Mouse (Mus musculus) cerebellum, postnatal 4 days (tissue): ENCODE data around the gene Tmem184b.

Experiments
- DNase-seq, 2 experiments: peaks; one replicate each; pipeline ENCODE4 v3.0.0; 2022; ENCODE audit warnings: low spot score in 2 of 2, mixed read lengths in 1 of 2

Gene Tmem184b

DNA sequence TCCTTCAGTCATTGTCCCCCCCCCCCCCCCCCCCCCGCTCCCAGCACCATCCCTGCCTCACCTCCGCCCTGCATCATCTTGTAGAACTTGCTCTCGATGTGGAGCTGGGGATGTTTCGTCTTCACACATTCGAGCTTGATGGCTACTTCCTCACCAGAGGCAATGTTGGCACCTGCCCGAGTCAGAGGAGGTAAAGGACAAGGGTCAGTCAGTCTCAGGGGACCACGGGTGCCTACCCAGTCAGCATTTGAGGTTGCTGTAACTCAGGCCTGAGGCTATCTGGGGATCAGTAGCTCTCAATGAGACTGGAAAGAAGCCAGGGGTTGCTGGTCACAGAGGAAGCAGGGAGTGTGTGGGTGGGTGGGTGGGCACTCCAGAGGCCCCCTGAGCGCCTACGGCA lies 26.6 kb upstream of the Tmem184b start:
- no peak for DNase-seq

- DNase-seq = no peak
Observed at GRCm38 (mm10) chr15:79429527-79429926, 26.2 kb upstream of the Tmem184b start.

DNA sequence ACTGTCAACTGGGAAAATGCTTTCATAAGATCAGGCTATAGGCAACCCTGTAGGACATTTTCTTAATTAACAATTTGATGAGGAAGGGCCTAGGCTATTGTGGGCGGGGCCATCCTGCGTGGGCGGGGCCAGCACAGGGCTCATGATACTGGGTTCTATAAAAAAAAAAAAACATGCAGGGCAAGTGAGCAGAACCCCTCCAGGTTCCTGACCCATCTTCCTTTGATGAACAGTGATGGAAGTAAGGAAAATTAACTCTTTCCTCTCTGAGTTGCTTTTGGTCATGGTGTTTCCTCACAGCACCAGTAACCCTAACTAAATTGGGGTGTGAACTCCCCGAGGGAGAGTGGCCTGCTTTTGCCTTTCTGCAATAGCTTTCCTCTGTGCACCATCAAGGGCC lies 25.2 kb upstream of the Tmem184b start:
- no peak for DNase-seq

GRCm38 (mm10) chr15:79427516-79427915 lies 24.1 kb upstream of the Tmem184b start:
- DNase-seq = no peak

GRCm38 (mm10) chr15:79425516-79425915 lies 22.1 kb upstream of the Tmem184b start:
- no peak for DNase-seq

- no peak for DNase-seq
Observed at GRCm38 (mm10) chr15:79424602-79425001, 21.2 kb upstream of the Tmem184b start.

- no peak for DNase-seq
Observed at GRCm38 (mm10) chr15:79422715-79423243, 19.4 kb upstream of the Tmem184b start.

- no peak for DNase-seq
Observed at GRCm38 (mm10) chr15:79418677-79419076, 15.3 kb upstream of the Tmem184b start.

GRCm38 (mm10) chr15:79418265-79418664 lies 14.9 kb upstream of the Tmem184b start:
- DNase-seq = no peak

DNA sequence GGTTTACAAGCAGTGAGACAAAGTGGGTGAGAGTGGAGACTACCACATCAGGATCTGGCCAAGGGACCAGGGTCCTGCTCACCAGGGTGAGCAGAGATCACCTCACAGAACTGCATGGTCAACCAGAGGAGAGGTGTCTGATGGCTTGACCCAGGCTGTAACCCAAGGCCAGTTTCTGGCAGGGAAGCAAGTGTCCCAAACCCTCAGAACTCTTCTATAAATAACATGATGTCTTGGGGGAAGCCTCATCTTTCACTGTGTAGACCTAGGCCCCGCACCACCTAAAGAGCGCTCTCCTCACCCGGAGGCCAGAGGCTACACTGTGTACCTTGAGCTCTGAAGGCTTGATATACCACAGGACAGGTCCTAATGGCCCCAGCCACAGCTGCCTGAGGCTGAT lies 14.0 kb upstream of the Tmem184b start:
- no peak for DNase-seq

GRCm38 (mm10) chr15:79416460-79417085 lies 13.2 kb upstream of the Tmem184b start:
- no peak for DNase-seq

- no peak for DNase-seq
Observed at GRCm38 (mm10) chr15:79414513-79414912, 11.1 kb upstream of the Tmem184b start.

GRCm38 (mm10) chr15:79413802-79414201 lies 10.4 kb upstream of the Tmem184b start:
- DNase-seq = no peak

DNA sequence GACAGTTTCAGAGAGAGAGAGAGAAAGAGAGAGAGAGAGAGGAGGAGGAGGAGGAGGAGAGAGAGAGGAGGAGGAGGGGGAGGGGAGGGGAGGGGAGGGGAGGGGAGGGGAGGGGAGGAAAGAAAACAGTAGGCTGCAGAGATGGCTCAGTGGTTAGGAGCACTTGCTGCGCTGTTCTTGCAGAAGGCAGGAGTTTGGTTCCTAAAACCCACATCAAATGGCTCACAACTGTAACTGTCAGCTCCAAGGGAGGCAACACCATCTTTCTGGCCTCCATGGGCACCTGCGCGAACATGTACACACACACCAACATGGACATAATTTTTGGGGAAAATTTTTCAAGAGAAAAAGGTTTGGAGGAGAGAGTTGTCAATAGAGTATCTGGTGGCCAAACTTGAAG lies 9.8 kb upstream of the Tmem184b start:
- DNase-seq = no peak

- DNase-seq = no peak
Observed at GRCm38 (mm10) chr15:79411363-79412065, 8.1 kb upstream of the Tmem184b start.

GRCm38 (mm10) chr15:79409077-79409573 lies 5.8 kb upstream of the Tmem184b start:
- DNase-seq = no peak

- no peak for DNase-seq
Observed at GRCm38 (mm10) chr15:79406564-79406963, 3.2 kb upstream of the Tmem184b start.

- no peak for DNase-seq
Observed at GRCm38 (mm10) chr15:79404277-79404676, 908 bp upstream of the Tmem184b start.

- DNase-seq = no peak
Observed at GRCm38 (mm10) chr15:79403763-79404210, 418 bp upstream of the Tmem184b start.

- no peak for DNase-seq
Observed at GRCm38 (mm10) chr15:79402176-79402575, 1.2 kb downstream of the Tmem184b start.

DNA sequence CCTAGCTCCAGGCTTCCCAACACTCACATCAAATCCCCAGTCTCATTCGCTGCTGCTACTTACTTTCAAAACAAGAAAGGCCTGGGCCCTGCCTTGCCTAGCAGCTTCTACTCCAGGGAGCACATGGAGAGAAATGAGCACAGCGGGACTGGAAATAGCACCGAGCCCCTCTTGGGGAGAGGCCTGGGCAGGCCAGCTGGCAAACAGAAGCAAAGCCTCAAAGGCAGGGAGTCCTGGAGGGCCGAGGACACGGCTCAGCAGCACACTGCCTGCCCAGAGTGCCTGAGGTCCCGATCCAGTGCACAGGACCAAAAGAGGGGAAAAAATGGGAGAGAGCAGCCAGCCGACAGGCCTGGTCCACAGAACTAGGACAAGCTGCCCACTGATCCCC lies 2.4 kb downstream of the Tmem184b start:
- no peak for DNase-seq

DNA sequence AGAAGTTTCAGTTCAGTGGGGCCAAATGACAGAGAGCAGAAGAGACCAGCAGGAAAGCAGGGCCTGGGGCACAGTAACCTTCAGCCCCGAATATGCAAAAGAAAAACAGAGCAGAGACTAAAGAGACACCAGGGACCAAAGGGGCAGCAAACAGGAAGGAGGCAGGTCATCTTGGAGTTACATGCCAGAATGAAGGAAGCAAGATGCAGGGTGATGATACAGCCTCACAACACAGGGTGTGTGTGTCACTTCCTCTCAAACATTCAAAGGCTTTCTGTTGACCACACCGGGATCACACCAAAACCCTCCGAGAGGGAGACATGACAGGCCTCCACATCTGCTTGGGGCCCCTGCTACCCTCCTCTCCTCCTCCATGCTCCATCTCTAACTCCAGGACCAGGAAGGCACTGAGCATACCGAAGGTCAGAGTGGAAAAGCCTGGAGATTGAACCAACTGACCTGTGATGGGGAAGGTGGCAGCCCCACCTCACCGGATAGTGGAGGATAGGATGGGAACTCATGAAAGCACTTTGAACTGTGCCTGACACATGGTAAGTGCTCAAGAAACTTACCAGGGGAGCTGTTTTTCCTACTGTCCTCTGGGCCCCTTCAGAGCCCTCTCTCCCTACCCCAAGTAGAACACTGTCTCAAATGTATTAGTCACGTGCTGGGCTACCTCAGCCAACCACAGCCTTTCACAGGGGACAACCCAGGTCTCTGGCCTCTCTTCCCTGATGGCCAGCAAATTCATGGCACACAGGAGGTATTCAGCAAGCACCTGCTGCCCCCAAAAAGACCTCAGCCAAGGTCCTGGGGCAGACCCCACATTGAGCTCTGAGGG lies 3.0 kb downstream of the Tmem184b start:
- no peak for DNase-seq
